Mouse (Mus musculus) hindbrain, embryonic 14.5 days (tissue): ENCODE data around the gene Prkg1. TPM values are rescaled to one million over a fixed set of nuclear protein-coding genes. Genes with fewer than 3 reads are reported as not detected.

ENCODE experiments used
- ATAC-seq: fragments of 200-750 bp; cut with Nextera tagmentation; 2 replicates; pipeline ENCODE4 v1.8.0; 2017; ENCODE audit warnings: moderate number of reproducible peaks, mild to moderate bottlenecking, moderate TSS enrichment, moderate library complexity; ENCODE audit not compliant: low FRiP score
- DNase-seq: peaks from one replicate; pipeline ENCODE4 v3.0.0-alpha.2; 2015; ENCODE audit warnings: low spot score
- H3K27ac ChIP-seq: fragments of 300-500 bp; sonication (generic); 2 replicates; pipeline ENCODE4 v1.5.1; 2014; ENCODE audit warnings: mild to moderate bottlenecking, moderate library complexity
- H3K27me3 ChIP-seq: fragments of 300-500 bp; sonication (generic); 2 replicates; pipeline ENCODE4 v1.6.1; 2014; ENCODE audit warnings: mild to moderate bottlenecking, low read length, mixed read lengths; ENCODE audit not compliant: control insufficient read depth, insufficient read depth
- H3K36me3 ChIP-seq: fragments of 300-500 bp; sonication (generic); replicated peaks from 2 replicates; pipeline ENCODE4 v1.6.1; 2014; ENCODE audit not compliant: control insufficient read depth, insufficient read depth
- H3K4me1 ChIP-seq: fragments of 300-500 bp; sonication (generic); replicated peaks from 2 replicates; pipeline ENCODE4 v1.6.1; 2014; ENCODE audit warnings: antibody characterized with exemption, low read length, mixed read lengths; ENCODE audit not compliant: control insufficient read depth, insufficient read depth
- H3K4me2 ChIP-seq: fragments of 300-500 bp; sonication (generic); replicated peaks from 2 replicates; pipeline ENCODE4 v1.6.1; 2014; ENCODE audit warnings: mild to moderate bottlenecking, moderate library complexity
- H3K4me3 ChIP-seq: fragments of 300-500 bp; sonication (generic); replicated peaks from 2 replicates; pipeline ENCODE4 v1.5.1; 2014; ENCODE audit warnings: mild to moderate bottlenecking, low read length
- H3K9ac ChIP-seq: fragments of 300-500 bp; sonication (generic); 2 replicates; pipeline ENCODE4 v1.6.1; 2014
- H3K9me3 ChIP-seq: fragments of 300-500 bp; sonication (generic); 2 replicates; pipeline ENCODE4 v1.6.1; 2016; ENCODE audit warnings: low read length; ENCODE audit not compliant: control insufficient read depth
- WGBS: fragments of 180-500 bp; shearing (Covaris S2); extraction: QIAGEN DNeasy Blood & Tissue Kit; methylation state at CpG from one replicate; pipeline ENCODE4 v1.1.7; 2014; 5-methylcytosine and 5-hydroxymethylcytosine counted together
- polyA plus RNA-seq: library from polyadenylated mRNA; unstranded; fragments of >200 nt; fragmentation: Nextera tagmentation; extraction: Ambion mirVana; gene quantifications from 2 replicates; pipeline ENCODE4 v1.2.1, GENCODE M21; 2014

Prkg1 gene
- polyA plus RNA-seq, 1 experiment from 2014 or later = 7.0 TPM

DNA sequence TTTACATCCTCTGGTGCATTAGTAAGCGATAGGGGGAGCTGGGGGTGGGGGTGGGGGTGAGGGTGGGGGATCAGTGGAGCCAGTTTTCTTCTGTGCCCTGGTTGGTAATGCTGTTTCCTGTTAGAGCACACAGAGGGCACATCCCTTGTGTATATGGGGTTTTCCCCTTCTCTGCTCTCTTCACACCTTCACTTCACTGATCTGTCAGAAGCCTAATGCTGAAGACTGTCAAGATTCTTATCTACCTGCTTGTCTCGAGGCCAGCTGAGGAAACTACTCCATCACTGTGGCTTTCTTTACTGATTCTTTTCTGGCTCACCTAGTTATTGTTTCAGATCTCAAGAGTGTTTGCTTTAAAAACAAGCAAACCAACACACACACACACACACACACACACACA is 554.4 kb downstream of the Prkg1 start:
- no peak overlapping the region for H3K4me3 ChIP-seq
- H3K9ac ChIP-seq = no peak overlapping the region
- DNase-seq = no peak
- H3K27me3 ChIP-seq = no peaks in the 10 kb centered on the region
- no peaks in the 10 kb centered on the region for H3K36me3 ChIP-seq
- H3K4me2 ChIP-seq = no peak overlapping the region
- H3K9me3 ChIP-seq = no peaks in the 10 kb centered on the region
- no peak overlapping the region for H3K27ac ChIP-seq
- no peaks in the 10 kb centered on the region for H3K4me1 ChIP-seq
- WGBS = 66% methylated on average over 2 of the region's 2 CpGs
- no peak for ATAC-seq

DNA sequence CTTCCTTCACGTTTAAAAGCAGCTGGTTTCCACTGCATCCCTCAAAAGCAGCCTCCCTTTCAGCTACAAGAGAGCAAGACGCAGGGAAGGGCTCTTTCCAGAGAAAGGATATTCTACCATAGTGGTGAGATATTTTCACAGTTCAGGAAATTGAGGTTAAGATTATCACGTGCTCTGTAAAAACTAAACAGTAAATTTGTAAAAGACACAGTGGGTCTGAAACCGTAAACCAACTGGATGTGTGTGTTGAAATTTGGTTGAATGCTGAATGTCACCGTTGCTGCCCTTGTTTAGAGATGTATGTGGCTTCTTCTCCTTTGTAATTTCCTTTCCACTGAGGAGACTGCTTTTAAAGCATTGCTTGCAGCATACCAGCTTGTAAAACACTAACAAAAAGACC is 565.2 kb downstream of the Prkg1 start:
- Histone ChIP-seq H3K4me3 (no peak overlapping the region), H3K9ac (no peak overlapping the region), H3K4me1 (no peaks in the 10 kb centered on the region), H3K36me3 (no peaks in the 10 kb centered on the region), H3K27me3 (no peaks in the 10 kb centered on the region), H3K9me3 (no peaks in the 10 kb centered on the region), H3K27ac (no peak overlapping the region), H3K4me2 (no peak overlapping the region)
- no peak for DNase-seq
- no peak for ATAC-seq
- WGBS = 46% methylated on average over 5 of the region's 5 CpGs

DNA sequence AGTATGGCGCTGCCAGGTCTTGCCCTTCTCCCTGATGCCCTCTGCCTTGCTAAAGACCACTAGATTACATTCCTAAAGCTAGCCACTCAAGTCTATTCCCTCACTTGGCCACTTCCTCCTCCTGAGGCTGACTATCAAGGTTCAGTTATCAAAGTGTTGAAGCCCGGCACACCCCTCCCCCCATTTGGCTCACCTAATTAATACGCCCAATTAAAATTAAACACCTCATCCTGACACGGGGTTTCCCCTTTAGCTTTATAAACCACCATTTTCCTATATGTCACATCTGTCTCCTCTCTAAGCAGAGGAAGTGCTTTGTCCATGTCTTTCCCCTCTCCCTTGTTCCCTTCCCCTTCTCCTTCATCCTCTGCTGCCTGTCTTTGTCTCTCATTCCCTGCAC is 566.4 kb downstream of the Prkg1 start:
- H3K27ac ChIP-seq = no peak overlapping the region
- ATAC-seq (no peak), DNase-seq (no peak)
- H3K4me3 ChIP-seq = no peak overlapping the region
- H3K9me3 ChIP-seq = no peaks in the 10 kb centered on the region
- no peak overlapping the region for H3K9ac ChIP-seq
- H3K4me2 ChIP-seq = no peak overlapping the region
- no peaks in the 10 kb centered on the region for H3K36me3 ChIP-seq
- WGBS = 67% methylated on average over 4 of the region's 4 CpGs
- no peaks in the 10 kb centered on the region for H3K4me1 ChIP-seq
- no peaks in the 10 kb centered on the region for H3K27me3 ChIP-seq

- no peaks in the 10 kb centered on the region for H3K27me3 ChIP-seq
- no peaks in the 10 kb centered on the region for H3K36me3 ChIP-seq
- no peak for ATAC-seq
- no peak overlapping the region for H3K4me3 ChIP-seq
- no peak overlapping the region for H3K27ac ChIP-seq
- H3K4me1 ChIP-seq = no peaks in the 10 kb centered on the region
- H3K9me3 ChIP-seq = no peaks in the 10 kb centered on the region
- H3K9ac ChIP-seq = no peak overlapping the region
- DNase-seq = no peak
- no peak overlapping the region for H3K4me2 ChIP-seq
- 82% methylated on average over 6 of the region's 6 CpGs for WGBS
Measured at GRCm38 (mm10) chr19:31197076-31197475, 567.8 kb downstream of the Prkg1 start.

DNA sequence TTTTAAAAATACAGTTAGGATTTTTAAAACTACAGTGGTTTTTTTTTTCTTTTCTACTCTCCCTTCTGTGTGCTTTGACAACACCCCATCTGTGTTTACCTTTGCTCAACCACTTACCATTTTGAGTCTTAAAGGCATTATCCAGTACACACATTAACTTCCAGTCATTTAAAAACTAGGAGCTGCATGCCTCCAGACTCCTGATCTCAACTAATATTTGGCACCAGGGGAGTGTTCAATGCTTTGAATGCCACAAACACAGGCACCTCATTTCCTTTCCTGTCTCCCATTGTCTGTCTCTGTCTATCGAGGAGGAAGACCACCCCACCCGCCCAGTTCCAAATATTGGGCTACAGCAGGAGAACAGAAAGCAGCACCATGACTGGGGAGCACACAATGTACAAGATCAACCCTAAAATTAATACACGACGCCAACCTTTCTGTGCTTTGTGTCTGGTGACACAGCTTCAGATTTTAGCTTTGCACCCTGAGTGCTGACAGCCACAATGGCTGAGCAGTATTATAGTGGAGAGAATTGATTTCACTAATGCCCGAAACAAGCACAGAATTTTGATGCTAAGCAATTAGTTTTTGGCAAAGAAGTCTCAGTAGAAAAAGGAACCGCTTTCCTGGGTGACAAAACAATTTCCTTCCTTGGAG is 576.1 kb downstream of the Prkg1 start:
- no peak for ATAC-seq
- WGBS = 71% methylated on average over 6 of the region's 6 CpGs
- H3K36me3 ChIP-seq = no peaks in the 10 kb centered on the region
- no peak overlapping the region for H3K4me2 ChIP-seq
- H3K9ac ChIP-seq = no peak overlapping the region
- no peaks in the 10 kb centered on the region for H3K27me3 ChIP-seq
- no peak overlapping the region for H3K4me3 ChIP-seq
- no peaks in the 10 kb centered on the region for H3K9me3 ChIP-seq
- no peak overlapping the region for H3K27ac ChIP-seq
- no peak for DNase-seq
- H3K4me1 ChIP-seq = 0 out of 2 replicates have a peak, but pooled peaks cover 12% of the 10 kb centered on the region

GRCm38 (mm10) chr19:31180757-31181156 is 584.1 kb downstream of the Prkg1 start:
- DNase-seq (no peak), ATAC-seq (no peak)
- no peak overlapping the region for H3K9ac ChIP-seq
- H3K9me3 ChIP-seq = no peaks in the 10 kb centered on the region
- no peak overlapping the region for H3K4me3 ChIP-seq
- H3K4me1 ChIP-seq = no peaks in the 10 kb centered on the region
- H3K4me2 ChIP-seq = no peak overlapping the region
- H3K27me3 ChIP-seq = no peaks in the 10 kb centered on the region
- 86% methylated on average over 4 of the region's 4 CpGs for WGBS
- no peak overlapping the region for H3K27ac ChIP-seq
- H3K36me3 ChIP-seq = no peaks in the 10 kb centered on the region

DNA sequence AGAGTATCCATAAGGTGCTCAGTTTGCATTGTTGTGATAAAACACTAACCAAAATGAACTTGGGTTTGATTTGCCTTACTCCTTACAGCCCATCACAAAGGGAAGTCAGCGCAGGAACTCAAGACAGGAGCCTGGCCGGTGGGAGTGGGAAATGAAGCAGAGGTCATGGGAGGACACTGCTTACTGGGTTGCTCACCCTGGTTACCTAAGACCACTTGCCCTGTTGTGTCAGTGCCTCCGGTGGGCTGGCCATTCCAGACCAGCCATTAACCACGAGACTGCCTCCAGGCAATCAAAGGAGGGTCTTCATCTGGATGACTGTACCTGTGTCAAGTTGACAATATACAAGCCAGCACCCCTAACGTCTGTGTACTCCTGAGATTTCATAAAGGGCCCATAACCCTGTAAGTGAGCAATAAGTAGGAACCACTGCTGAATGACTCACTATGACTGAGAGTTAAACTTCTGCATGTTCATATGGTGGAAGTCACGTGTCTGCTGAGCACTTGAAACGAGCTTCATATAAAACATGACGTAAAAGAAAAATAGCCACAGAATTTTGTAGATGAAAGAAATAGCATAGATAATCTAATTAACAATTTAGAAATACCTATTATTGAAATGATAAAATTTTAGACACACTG is 587.4 kb downstream of the Prkg1 start:
- Histone ChIP-seq H3K4me3 (no peak overlapping the region), H3K9ac (no peak overlapping the region), H3K27ac (no peak overlapping the region), H3K27me3 (no peaks in the 10 kb centered on the region), H3K9me3 (no peaks in the 10 kb centered on the region), H3K4me1 (no peaks in the 10 kb centered on the region), H3K36me3 (no peaks in the 10 kb centered on the region), H3K4me2 (no peak overlapping the region)
- no peak for DNase-seq
- 84% methylated on average over 8 of the region's 8 CpGs for WGBS
- no peak for ATAC-seq

DNA sequence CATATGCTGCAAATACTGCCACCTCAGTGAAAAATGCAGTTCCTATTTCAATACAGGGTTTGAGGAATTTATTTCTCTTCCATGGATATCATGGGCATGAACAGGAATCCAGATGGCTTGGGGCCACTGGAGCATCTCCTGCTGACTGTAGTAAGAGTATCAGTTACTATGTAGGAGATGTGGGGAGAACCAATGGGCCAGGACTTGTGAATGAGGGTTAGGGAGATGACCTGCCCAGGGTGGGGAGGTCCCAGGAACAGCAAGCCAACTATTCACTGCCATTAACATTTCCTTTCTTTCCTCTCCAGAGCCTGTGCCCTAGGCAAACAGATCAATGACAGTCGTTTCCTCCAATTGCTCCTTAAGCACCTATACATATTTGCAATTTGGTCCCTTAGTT is 593.8 kb downstream of the Prkg1 start:
- no peaks in the 10 kb centered on the region for H3K27me3 ChIP-seq

DNA sequence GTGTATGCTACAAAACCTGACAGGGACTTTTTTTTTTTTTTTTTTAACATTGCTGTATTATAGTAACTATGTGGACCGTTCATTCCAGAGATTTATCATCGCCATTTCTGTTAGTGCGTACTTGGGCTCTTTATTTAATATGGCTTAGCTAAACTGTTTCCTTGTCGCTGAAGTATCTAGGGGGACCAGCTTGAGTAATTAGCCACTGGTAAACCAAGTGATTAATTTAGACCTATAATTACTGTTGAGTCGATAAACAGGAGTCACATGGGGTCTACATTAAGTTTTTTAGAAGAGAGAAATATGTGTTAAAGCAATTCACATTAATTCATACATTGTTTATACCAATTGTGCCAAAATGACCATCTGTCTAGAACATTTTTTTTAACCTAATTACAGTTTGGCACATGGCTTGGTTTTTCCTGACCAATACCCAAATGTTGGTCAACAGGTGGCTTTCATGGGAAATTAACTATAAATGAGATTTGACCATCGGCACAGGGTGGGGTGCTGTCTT is 605.8 kb downstream of the Prkg1 start:
- Histone ChIP-seq H3K27ac (no peak overlapping the region), H3K4me2 (no peak overlapping the region), H3K4me3 (no peak overlapping the region), H3K9me3 (no peaks in the 10 kb centered on the region), H3K36me3 (no peaks in the 10 kb centered on the region), H3K27me3 (no peaks in the 10 kb centered on the region), H3K4me1 (no peaks in the 10 kb centered on the region), H3K9ac (no peak overlapping the region)
- no peak for ATAC-seq
- WGBS = 70% methylated on average over 6 of the region's 6 CpGs
- DNase-seq = no peak

More for the DNA sequence above, 593.8 kb downstream of the Prkg1 start:
- H3K4me2 ChIP-seq = no peak overlapping the region
- ATAC-seq = no peak
- 35% methylated on average over 1 of the region's 1 CpGs for WGBS
- no peak overlapping the region for H3K27ac ChIP-seq
- no peak for DNase-seq
- H3K4me3 ChIP-seq = no peak overlapping the region
- H3K9ac ChIP-seq = no peak overlapping the region
- no peaks in the 10 kb centered on the region for H3K36me3 ChIP-seq
- H3K4me1 ChIP-seq = no peaks in the 10 kb centered on the region
- H3K9me3 ChIP-seq = no peaks in the 10 kb centered on the region
